Mouse (Mus musculus): Measurements from ENCODE around the gene Anxa3. TPM values are rescaled to one million over a fixed set of nuclear protein-coding genes. Genes with fewer than 3 reads are reported as not detected.

The Anxa3 gene
- polyA plus RNA-seq, 1 experiment: 2.3 TPM

GRCm38 (mm10) chr5:96793953-96794635 is 955 bp downstream of the Anxa3 start:
- TF ChIP-seq GATA1 (IDR thresholded peaks at IDR 0.05; ENCODE audit: borderline replicate concordance, low read length): no peak
- TF ChIP-seq FLI1 (IDR thresholded peaks at IDR 0.05; ENCODE audit: low read length): no peak
- peaks cover 28% of the 10 kb centered on the region for H3K4me1 ChIP-seq

GRCm38 (mm10) chr5:96795752-96796151 is 2.6 kb downstream of the Anxa3 start:
- no peaks in the 10 kb centered on the region for H3K36me3 ChIP-seq (replicated peaks; ENCODE audit: low read length)
- no peaks in the 10 kb centered on the region for H3K9me3 ChIP-seq
- H3K4me1 ChIP-seq: peaks cover 28% of the 10 kb centered on the region
- TF ChIP-seq GATA1 (IDR thresholded peaks at IDR 0.05; ENCODE audit: borderline replicate concordance, low read length): no peak
- TF ChIP-seq FLI1 (IDR thresholded peaks at IDR 0.05; ENCODE audit: low read length): no peak
- peaks cover 53% of the 10 kb centered on the region for H3K27me3 ChIP-seq (replicated peaks)
- no peak overlapping the region for H3K4me3 ChIP-seq (replicated peaks)

More at GRCm38 (mm10) chr5:96793953-96794635, 955 bp downstream of the Anxa3 start:
- Histone ChIP-seq H3K36me3 (replicated peaks; ENCODE audit: low read length) (no peaks in the 10 kb centered on the region), H3K9me3 (no peaks in the 10 kb centered on the region), H3K4me3 (replicated peaks) (peak overlapping the region; percentile 90), H3K27me3 (replicated peaks) (peaks cover 38% of the 10 kb centered on the region)

GRCm38 (mm10) chr5:96797465-96797864 is 4.3 kb downstream of the Anxa3 start:
- H3K4me1 ChIP-seq: peaks cover 26% of the 10 kb centered on the region
- no peak overlapping the region for H3K4me3 ChIP-seq (replicated peaks)
- TF ChIP-seq FLI1 (IDR thresholded peaks at IDR 0.05; ENCODE audit: low read length) (no peak), GATA1 (IDR thresholded peaks at IDR 0.05; ENCODE audit: borderline replicate concordance, low read length) (no peak)

GRCm38 (mm10) chr5:96799165-96799564 is 6.0 kb downstream of the Anxa3 start:
- TF ChIP-seq FLI1 (IDR thresholded peaks at IDR 0.05; ENCODE audit: low read length) (no peak), GATA1 (IDR thresholded peaks at IDR 0.05; ENCODE audit: borderline replicate concordance, low read length) (no peak)
- Histone ChIP-seq H3K4me3 (replicated peaks) (no peak overlapping the region), H3K27me3 (replicated peaks) (peaks cover 54% of the 10 kb centered on the region), H3K36me3 (replicated peaks; ENCODE audit: low read length) (no peaks in the 10 kb centered on the region), H3K4me1 (peaks cover 11% of the 10 kb centered on the region), H3K9me3 (no peaks in the 10 kb centered on the region)

More at GRCm38 (mm10) chr5:96797465-96797864, 4.3 kb downstream of the Anxa3 start:
- Histone ChIP-seq H3K27me3 (replicated peaks) (peaks cover 62% of the 10 kb centered on the region), H3K9me3 (no peaks in the 10 kb centered on the region), H3K36me3 (replicated peaks; ENCODE audit: low read length) (no peaks in the 10 kb centered on the region)

- Histone ChIP-seq H3K27me3 (replicated peaks) (peaks cover 50% of the 10 kb centered on the region), H3K9me3 (no peaks in the 10 kb centered on the region), H3K36me3 (replicated peaks; ENCODE audit: low read length) (no peaks in the 10 kb centered on the region), H3K4me1 (peaks cover 3% of the 10 kb centered on the region), H3K4me3 (replicated peaks) (no peak overlapping the region)
- no peak for TF ChIP-seq GATA1 (IDR thresholded peaks at IDR 0.05; ENCODE audit: borderline replicate concordance, low read length)
- TF ChIP-seq FLI1 (IDR thresholded peaks at IDR 0.05; ENCODE audit: low read length): no peak
Measured at GRCm38 (mm10) chr5:96799969-96800368, 6.8 kb downstream of the Anxa3 start.

- TF ChIP-seq FLI1 (IDR thresholded peaks at IDR 0.05; ENCODE audit: low read length): no peak
- no peak for TF ChIP-seq GATA1 (IDR thresholded peaks at IDR 0.05; ENCODE audit: borderline replicate concordance, low read length)
- Histone ChIP-seq H3K4me1 (peaks cover 4% of the 10 kb centered on the region; the same call in 1 of the 2 replicates), H3K27me3 (replicated peaks) (peaks cover 56% of the 10 kb centered on the region), H3K9me3 (no peaks in the 10 kb centered on the region), H3K36me3 (replicated peaks; ENCODE audit: low read length) (no peaks in the 10 kb centered on the region), H3K4me3 (replicated peaks) (no peak overlapping the region)
Measured at GRCm38 (mm10) chr5:96802185-96802584, 9.0 kb downstream of the Anxa3 start.

- TF ChIP-seq FLI1 (IDR thresholded peaks at IDR 0.05; ENCODE audit: low read length) (no peak), GATA1 (IDR thresholded peaks at IDR 0.05; ENCODE audit: borderline replicate concordance, low read length) (no peak)
- Histone ChIP-seq H3K27me3 (replicated peaks) (peaks cover 59% of the 10 kb centered on the region), H3K36me3 (replicated peaks; ENCODE audit: low read length) (no peaks in the 10 kb centered on the region), H3K4me1 (peaks cover 4% of the 10 kb centered on the region; the same call in 1 of the 2 replicates), H3K4me3 (replicated peaks) (no peak overlapping the region), H3K9me3 (no peaks in the 10 kb centered on the region)
Measured at GRCm38 (mm10) chr5:96803091-96803490, 10.0 kb downstream of the Anxa3 start.

- Histone ChIP-seq H3K27me3 (replicated peaks) (peaks cover 60% of the 10 kb centered on the region), H3K36me3 (replicated peaks; ENCODE audit: low read length) (no peaks in the 10 kb centered on the region), H3K9me3 (no peaks in the 10 kb centered on the region), H3K4me3 (replicated peaks) (no peak overlapping the region), H3K4me1 (peaks cover 4% of the 10 kb centered on the region; the same call in 1 of the 2 replicates)
- TF ChIP-seq FLI1 (IDR thresholded peaks at IDR 0.05; ENCODE audit: low read length) (no peak), GATA1 (IDR thresholded peaks at IDR 0.05; ENCODE audit: borderline replicate concordance, low read length) (no peak)
Measured at GRCm38 (mm10) chr5:96804304-96804703, 11.2 kb downstream of the Anxa3 start.

GRCm38 (mm10) chr5:96804813-96805212 is 11.7 kb downstream of the Anxa3 start:
- Histone ChIP-seq H3K36me3 (replicated peaks; ENCODE audit: low read length) (no peaks in the 10 kb centered on the region), H3K27me3 (replicated peaks) (peaks cover 55% of the 10 kb centered on the region), H3K9me3 (no peaks in the 10 kb centered on the region), H3K4me1 (peaks cover 4% of the 10 kb centered on the region; the same call in 1 of the 2 replicates), H3K4me3 (replicated peaks) (no peak overlapping the region)
- no peak for TF ChIP-seq GATA1 (IDR thresholded peaks at IDR 0.05; ENCODE audit: borderline replicate concordance, low read length)
- no peak for TF ChIP-seq FLI1 (IDR thresholded peaks at IDR 0.05; ENCODE audit: low read length)

- Histone ChIP-seq H3K4me1 (peaks cover 18% of the 10 kb centered on the region), H3K27me3 (replicated peaks) (peaks cover 28% of the 10 kb centered on the region), H3K36me3 (replicated peaks; ENCODE audit: low read length) (peaks cover under 1% of the 10 kb centered on the region), H3K4me3 (replicated peaks) (no peak overlapping the region), H3K9me3 (no peaks in the 10 kb centered on the region)
- TF ChIP-seq FLI1 (IDR thresholded peaks at IDR 0.05; ENCODE audit: low read length) (no peak), GATA1 (IDR thresholded peaks at IDR 0.05; ENCODE audit: borderline replicate concordance, low read length) (no peak)
Measured at GRCm38 (mm10) chr5:96810620-96811019, 17.5 kb downstream of the Anxa3 start.

Data from megakaryocyte, embryonic 14.5 days (primary cell).